Mouse (Mus musculus) mouse trophoblast stem cell (cell line): ENCODE measurements around the gene Vezf1.

Experiments used
- in situ Hi-C, 2 experiments: fragments of 300-500 bp; cut with MseI, MboI; formaldehyde crosslinking; loops; 2 replicates in 1 of 2; 3 replicates in 1 of 2; pipeline ENCODE4 v1.15.1; 2025

Vezf1 gene

DNA sequence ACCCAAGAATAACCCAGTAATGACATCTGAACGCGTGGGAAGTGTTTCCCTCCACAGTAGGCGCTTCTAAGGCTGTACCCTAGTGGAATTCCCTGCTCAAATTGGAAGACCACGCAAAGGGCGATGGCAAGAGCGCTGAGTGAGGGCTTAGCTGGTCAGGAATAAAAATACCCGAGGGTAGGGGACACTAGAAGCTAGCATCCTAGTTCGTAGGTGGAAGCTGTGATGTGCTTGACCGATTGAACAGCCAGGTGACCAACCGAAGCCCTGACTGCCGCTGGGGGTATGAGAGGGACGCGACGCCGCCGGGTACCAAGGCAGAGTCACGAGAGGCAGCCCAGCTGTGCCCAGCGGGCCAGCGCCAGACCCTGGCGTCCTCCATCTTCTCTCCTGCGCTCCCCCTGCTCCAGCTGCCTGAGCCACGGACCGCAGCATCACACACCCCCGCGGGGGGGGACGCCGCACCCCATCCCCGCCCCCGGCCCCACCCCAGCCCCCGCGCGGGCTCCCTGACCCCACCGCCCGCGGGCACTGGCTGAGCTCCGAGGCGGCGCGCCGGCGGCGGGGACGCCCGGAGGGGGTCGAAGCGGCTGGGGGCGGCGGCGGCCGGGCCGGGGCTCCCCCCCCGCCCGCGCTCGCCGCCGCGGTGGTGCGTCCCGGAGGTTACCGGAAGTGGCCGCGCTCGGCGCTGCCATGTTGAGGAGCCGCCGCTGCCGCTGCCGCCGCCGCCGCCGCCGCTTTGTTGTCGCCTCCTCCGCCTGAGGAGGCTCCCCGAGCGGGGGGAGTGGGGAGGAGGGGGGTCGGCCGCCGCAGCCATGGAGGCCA lies at the start of gene Vezf1:
TSS of gene Vezf1 (plus strand) at position 694 of the 825 bp plus-strand sequence.
- in situ Hi-C loops: no loop called here

DNA sequence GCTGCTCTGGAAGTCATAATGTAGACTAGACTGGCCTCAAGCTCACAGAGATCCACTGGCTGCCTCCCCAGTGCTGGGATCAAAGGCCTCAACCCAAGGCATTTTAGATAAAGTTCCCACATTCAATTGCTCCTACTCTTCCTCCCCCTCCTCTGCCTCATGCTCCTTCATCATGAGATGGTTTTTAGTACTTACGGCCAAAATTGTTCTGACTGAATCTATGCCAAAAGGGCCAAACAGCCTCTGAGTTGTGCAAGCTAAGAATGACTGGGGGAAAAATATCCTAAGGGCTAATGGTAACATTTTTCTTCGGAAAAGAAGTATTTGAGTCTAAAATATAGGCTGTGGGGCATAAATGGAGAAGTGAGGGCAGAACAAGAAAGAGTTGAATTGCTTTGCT lies 44.1 kb upstream of the Vezf1 start:
- in situ Hi-C loops: no loop called here

DNA sequence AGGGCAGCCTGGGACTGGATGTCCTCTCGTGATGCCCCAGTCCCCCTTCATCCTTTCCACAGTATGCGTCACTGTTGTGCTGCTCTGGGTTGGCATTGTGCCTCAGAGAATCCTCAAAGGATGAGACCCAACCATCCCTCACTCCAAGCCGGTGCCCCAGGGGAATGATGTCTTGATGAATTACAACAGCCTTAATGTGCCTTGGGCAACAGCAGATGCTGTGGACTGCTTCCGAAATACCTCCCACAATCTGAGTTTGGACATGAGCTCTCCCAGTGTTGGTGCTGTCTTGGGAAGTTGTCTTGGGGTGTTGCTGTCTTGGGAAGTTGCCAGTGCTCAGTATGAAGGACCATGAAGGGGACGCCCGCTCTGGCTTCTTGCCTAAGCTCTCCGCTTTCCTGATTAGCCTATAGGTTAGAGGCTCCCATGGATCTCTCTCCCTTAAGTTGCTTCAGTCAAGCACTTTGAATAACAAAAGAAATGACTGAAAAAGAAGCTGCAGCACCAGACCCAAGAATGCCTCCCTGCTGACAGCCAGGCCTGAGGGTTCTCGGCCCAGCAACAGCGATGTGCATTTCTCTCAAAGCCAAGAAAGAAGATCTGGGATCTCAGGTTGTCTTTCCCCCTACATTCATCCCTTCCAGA lies 40.6 kb upstream of the Vezf1 start:
- in situ Hi-C loops: no loop called here

DNA sequence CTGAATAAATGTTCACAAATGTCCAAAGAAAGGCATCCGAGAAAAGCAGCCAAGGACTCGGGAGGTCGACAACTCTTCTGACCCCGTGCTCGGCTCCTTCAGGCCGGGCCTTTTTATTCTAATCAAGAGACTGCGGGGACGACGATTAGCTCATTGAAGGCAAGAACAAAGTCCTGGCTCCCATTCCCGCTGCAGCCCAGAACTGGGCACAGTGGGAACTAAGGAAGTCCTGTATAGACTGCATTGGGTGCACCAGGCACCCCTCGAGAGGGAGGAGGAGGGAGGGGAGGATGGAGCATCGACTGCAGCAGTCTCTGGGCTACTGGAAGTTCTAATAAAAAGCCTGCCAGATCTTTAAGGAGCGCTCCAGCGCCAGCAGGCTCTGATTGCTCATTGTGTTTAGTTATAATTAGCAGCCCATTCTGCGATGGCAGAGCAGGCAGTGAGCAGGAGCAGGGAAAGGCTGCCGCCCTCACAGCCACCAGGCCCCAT lies 39.8 kb upstream of the Vezf1 start:
- in situ Hi-C loops: no loop called here

DNA sequence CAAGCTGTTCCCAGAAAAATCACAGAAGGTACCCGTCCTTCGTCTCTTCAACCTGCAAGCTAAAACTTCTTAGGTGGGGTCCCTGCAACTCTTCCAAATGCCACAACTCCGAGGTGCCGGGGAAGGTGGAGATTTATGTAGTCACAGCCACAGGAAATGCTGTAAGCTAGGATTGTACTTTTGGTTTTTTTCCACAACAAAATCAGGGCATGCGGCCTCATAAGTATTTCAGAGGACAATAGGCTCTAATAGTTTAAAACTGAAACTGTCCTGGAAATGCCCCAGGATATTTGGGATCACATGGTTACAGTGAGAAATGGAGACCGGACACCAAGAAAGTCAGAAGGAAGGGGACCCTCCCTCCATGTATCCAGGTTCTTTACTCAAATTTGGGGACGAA lies 37.9 kb upstream of the Vezf1 start:
- in situ Hi-C loops: no loop called here

DNA sequence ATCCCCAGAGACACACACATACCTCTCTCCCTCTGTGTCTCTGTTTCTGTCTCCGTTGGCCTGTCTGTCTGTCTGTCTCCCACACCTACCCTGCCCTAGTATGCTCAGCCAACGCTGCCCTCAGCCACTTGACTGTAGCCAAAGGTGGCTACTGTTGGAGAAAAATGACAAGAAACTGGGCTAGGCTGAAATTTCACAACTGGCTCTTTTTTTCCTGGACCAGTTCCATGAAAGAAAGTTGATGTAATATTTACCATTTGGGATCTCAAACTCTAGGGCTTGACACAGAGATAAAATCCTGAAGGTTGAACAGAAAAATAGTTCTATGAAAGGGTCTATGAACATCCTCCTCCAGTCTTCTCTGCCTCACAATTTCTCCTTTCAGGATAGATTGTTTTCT lies 37.2 kb upstream of the Vezf1 start:
- in situ Hi-C loops: no loop called here

DNA sequence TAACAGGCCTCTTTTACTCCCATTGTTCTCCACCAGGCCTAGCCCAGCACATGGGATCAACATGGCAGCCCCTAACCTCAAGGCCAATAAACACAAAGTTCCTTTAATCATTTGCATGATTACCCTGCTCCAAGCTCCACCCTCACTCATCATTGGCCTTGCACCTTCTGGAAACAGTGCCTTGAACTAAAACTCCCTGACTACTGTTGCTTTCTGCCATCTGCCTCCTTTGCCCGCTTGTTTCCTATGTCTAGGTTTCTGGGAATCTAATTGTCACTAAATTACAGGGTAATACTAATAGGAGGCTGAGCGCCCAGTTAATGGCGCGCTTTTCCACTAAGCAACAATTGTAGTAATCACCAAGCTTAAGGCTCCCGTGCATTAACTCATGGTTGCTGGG lies 36.3 kb upstream of the Vezf1 start:
- in situ Hi-C loops: no loop called here

DNA sequence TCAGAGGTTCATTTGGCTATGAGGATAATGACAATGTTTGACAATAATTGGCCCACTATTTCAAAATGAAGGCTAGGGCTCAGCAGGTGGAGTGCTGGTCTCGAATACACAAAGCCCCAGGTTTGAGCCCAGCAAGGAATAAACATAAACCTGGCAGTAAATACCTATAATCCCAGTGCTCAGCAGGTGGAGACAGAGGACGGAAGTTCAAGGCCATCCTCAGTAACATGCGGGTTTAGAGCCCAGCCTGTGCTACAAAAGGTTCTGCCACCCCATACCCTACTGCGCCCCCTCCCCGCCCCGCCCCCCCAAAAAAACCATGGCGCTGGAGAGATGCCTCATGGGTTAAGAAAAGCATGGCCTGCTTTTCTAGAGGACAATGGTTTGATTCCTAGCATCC lies 32.1 kb upstream of the Vezf1 start:
- in situ Hi-C loops: no loop called here

DNA sequence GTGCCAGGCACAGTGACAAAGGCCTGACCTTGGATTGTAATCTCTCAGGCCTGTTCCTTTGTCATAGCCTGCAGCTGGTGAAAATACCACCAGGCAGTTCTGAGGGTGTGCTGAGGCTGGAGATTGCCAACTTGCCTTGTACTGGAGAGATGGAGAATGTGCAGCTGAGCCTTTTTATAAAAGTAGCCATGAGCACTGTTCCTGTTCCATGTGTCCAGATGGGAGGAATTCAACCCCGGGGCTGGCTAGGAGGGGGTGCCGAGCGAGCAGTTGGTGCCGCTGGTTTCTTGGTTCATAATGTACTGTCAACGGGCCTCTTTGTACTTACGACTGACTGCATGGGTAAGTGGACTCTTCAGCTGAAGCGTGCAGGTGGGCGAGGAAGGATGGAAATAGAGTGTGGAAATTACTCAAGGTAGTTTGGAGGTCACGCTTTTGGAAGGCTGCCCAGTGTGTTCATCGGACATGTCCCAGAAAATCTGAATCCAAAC lies 31.3 kb upstream of the Vezf1 start:
- in situ Hi-C loops: no loop called here

DNA sequence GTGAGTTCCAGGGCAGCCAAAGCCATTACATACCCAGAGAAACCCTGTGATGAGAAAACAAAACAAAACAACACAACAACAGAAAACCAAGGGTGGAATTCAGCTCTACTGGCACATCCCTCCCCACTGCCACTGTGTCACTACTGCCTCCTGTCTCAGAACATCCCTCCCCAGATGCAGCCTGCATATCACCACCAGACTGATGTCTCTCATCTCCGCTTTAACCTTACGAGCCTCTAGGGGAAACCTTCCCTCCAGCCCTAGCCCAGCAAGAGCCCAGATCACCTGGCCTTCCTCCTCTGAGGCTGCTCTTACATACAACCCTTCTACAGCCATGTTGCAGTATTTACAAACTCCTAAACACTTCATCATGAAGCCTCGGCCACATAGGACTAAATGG lies 30.7 kb upstream of the Vezf1 start:
- in situ Hi-C loops: no loop called here

DNA sequence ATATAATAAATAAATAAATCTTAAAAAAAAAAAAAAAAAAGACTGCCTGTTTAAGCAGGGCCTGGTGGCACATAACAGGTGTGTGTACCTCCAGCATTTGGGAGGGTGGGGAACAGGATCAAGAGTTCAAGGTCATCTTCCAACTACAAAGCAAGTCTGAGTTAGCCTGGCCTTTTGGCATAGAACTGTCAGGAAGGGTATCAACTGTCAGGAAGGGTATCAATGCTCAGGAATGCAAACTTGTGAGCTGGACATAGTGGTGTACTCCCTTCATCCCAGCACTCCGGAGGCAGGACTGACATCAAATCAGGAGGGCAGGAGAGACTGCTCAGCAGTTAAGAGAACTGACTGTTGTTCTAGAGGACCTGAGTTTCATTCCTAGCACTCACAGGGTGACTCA lies 29.0 kb upstream of the Vezf1 start:
- in situ Hi-C loops: no loop called here

DNA sequence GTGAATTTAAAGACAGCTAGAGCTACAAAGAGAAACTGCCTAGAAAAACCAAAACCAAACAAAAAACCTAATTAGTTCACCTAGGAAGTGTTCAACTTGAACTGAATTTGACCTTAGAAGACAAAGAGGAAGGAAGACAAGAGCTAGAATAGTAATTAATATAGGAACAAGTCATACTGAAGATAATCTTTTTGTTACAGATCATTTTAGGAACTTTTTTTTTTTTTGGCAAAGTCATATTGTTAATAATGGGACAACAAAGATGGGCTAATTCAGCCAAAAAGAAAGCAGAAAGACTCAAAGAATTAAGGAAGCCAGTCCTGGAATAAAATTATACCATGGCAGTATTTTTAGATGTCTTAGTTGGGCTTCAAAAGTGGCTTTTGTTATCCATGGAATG lies 23.8 kb upstream of the Vezf1 start:
- in situ Hi-C loops: no loop called here

DNA sequence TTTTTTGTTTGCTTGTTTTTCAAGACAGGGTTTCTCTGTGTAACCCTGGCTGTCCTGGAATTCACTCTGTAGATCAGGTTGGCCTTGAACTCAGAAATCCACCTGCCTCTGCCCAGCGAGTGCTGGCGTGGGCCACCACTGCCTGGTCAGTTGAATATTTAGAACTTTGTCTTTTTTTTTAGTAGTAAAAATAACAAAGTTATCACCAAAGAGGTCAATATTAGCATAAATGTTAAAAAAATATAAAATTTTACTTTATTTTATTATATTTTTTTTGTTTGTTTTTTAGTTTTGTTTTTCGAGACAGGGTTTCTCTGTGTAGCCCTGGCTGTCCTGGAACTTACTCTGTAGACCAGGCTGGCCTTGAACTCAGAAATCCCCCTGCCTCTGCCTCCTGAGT lies 22.9 kb upstream of the Vezf1 start:
- in situ Hi-C loops: loop anchor here (5.0 kb wide), 2 partner anchors 73 to 78 kb away; no protein-coding TSS in a partner anchor

DNA sequence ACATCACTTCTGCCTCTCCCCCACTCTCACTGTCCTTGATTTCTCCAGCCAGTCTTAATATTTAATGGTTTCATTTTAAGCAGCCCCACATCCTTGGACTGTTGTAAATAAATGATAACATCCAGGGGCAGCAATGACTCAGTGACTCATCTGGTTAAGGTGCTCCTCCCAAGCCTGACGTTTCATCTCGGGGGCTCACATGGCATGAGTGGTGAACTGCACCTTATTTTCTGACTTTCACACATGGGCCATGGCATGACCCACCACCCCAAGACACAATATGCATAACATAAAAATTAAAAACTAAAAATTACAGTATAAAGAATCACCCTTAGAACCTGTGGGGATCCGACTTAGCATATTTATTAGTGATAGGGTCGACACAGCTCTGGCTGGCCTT lies 22.2 kb upstream of the Vezf1 start:
- in situ Hi-C loops: loop anchor here (5.0 kb wide), 2 partner anchors 74 to 79 kb away; no protein-coding TSS in a partner anchor

DNA sequence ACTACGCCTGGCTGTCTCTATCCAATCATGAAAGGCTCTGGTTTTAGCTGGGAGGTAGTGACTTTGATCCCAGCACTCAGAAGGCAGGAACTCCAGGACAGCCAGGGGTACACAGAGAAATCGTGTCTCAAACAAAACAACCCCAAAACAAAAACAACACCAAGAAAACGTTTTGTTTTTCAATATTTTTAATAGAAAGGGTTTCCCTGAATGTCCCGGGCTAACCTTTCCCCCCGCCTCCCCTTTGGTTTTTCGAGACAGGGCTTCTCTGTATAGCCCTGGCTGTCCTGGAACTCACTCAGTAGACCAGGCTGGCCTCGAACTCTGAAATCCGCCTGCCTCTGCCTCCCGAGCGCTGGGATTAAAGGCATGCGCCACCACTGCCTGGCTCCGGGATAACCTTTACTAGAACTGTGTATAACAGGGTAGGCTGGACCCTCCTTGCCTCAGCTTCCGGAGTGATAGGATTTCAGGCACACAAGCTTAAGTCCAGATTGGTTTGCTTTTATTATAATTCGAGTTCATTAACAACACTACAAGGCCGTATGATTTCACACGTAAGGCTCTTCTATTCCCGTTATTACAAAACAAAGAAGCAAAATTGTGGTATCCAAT lies 21.6 kb upstream of the Vezf1 start:
- in situ Hi-C loops: loop anchor here (5.0 kb wide), 2 partner anchors 74 to 79 kb away; no protein-coding TSS in a partner anchor

DNA sequence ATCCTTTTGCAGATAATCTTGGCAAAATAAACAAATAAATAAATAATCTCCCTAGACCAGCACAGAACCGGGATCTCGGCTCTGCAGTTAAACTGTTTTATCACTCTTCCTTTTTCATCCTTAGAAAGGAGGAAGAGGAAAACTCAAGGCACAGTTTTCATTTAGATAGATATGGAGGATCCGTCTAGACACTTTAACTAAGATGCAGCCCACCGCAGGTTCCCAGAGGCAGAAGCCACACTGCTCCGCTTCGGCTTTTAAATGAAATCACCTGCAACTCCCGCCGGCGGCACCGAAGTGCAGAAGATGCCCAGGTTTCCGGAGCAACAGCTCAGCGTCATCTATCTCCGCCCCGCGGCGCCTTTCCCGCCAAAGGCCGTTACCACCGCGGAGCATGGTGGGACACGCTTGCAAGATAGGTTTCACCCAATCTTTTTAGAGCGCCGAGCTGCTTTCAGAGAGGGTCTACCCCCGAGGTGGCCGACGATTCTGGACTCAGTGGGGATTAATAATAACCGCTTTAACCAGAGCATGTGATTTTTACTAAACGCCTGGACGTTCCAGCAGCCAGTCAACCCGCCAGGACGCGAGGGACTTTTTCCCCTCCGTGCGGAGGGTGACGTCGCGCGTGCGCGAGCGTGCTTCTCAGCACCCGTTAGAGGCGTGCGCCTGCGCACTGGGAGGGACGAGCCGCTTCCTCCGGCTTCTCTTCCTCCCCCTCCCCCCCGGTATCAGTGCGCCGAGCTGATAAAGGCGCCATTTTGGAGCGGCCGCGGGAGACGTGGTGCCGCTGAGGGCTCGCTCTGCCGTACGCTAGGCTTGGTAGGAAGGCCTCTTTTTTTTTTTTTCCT lies 20.9 kb upstream of the Vezf1 start, which contains the start of gene Srsf1:
TSS of gene Srsf1 (plus strand) at position 430 of the 851 bp plus-strand sequence.
- in situ Hi-C loops: loop anchor here (5.0 kb wide), 2 partner anchors 75 to 80 kb away; no protein-coding TSS in a partner anchor

DNA sequence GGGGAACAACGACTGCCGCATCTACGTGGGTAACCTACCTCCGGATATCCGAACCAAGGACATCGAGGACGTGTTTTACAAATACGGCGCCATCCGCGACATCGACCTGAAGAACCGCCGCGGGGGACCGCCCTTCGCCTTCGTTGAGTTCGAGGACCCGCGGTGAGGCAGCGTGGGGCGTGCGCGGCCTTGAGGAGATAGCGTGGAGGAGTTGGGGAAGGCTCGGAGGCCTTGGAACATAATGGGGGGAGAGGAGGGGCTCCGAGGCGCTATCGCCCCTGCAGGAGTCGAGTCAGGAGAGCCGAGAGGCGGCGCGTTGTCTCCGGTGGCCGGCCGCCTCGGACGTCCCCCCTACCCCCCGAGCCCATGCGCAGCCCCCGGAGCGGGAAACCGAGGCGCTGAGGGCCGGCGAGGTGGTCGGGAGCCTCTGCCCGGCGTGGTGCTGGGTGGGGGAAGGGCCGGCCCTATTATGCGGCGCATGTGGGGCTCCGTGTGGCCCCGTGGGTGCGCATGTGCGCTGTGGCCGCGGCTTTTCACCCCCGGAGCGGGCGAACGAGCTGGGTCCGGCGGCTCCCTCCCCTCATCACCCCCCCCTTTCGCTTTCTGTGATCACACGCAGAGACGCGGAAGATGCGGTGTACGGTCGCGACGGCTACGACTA lies 20.1 kb upstream of the Vezf1 start:
- in situ Hi-C loops: loop anchor here (5.0 kb wide), 2 partner anchors 76 to 81 kb away; no protein-coding TSS in a partner anchor

DNA sequence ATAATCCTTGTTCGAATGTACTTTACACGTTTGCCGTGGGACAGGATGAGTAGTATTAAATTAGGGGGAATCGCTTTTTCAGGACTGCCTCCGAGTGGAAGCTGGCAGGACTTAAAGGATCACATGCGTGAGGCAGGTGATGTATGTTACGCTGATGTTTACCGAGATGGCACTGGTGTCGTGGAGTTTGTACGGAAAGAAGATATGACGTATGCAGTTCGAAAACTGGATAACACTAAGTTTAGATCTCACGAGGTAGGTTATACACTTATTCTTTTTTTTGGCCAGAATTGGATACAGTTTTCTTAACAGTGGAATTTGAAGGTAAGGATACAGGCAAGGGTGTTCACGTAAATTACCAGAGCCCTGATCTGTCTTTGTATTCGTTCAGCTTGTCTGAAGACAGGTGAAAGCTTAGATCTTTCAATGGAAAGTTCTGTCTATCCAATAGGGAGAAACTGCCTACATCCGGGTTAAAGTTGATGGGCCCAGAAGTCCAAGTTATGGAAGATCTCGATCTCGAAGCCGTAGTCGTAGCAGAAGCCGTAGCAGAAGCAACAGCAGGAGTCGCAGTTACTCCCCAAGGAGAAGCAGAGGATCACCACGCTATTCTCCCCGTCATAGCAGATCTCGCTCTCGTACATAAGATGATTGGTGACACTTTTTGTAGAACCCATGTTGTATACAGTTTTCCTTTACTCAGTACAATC lies 19.0 kb upstream of the Vezf1 start:
- in situ Hi-C loops: loop anchor here (5.0 kb wide), 2 partner anchors 77 to 82 kb away; no protein-coding TSS in a partner anchor

DNA sequence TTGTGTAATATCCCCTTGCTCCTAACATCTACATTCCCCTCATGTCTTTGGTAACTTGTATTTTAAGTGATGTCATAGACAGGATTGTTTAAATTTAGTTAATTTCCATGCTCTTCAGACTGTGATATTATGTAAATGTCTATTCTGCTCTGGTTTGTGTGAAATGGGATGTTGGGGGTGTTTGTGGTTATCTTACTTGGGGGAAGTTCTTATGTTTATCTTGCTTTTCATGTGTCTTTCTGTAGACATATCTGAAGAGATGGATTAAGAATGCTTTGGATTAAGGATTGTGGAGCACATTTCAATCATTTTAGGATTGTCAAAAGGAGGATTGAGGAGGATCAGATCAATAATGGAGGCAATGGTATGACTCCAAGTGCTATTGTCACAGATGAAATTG lies 18.3 kb upstream of the Vezf1 start:
- in situ Hi-C loops: loop anchor here (5.0 kb wide), 2 partner anchors 77 to 82 kb away; no protein-coding TSS in a partner anchor

DNA sequence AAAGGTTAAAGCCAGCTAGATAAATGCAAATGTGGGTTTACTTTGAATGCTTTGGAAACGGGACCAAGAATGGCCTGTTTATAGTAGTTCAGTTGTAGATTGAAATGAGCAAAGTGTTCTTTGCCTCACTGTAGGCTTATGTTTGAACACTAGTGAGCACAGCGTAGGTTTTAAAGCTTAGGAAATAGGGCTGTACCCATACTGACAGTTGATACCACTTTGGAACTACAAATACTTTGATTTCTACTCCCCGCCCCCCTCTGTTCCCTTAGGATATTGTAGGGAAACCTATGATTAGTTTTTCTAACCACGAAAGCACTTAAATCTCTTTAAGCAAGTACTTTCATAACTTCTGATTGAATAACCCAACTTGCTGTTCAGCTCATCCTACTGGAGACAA lies 15.4 kb upstream of the Vezf1 start:
- in situ Hi-C loops: no loop called here
